Mouse (Mus musculus): ENCODE measurements around the gene Setd4. TPM values are rescaled to one million over a fixed set of nuclear protein-coding genes. Genes with fewer than 3 reads are reported as not detected.

The Setd4 gene
- total and polyA plus RNA-seq, 3 experiments: 20.2 to 24.6 (median 23.0) TPM

DNA sequence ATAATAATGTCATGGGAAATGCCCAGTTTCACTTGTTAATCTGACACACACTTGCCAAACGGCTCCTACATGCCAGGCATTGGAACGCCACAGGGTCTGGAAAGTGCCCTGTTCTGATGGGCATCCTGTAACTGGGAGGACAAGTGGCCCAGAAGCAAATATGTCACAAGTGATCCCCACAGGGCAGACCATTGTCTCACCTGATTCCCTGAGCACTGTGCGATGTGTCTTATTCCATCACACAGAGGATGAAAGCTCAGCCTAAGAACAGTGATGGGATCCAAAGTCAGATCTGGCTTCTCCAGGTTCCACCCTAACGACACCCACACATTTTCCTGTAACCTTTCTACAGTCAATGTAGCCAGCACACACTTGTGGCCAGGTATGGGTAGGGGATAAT is 58.9 kb downstream of the Setd4 start:
- dilution Hi-C loops (cut with MboI; ENCODE audit: extremely low pct_ligation_motif_present, extremely low pct_unique_long_range_greater_than_20kb, low sequenced_read_pairs) (no loop called here), in situ Hi-C loops (cut with MboI; ENCODE audit: low pct_ligation_motif_present, low pct_unique_long_range_greater_than_20kb, low sequenced_read_pairs) (no loop called here)
- H3K9me3 ChIP-seq (replicated peaks; ENCODE audit: low read length): no peaks in the 10 kb centered on the region
- H3K4me2 ChIP-seq (ENCODE audit: insufficient read depth, low read depth, poor library complexity, severe bottlenecking): no peak overlapping the region
- no peaks in the 10 kb centered on the region for H3K36me3 ChIP-seq (replicated peaks in 1 of 2; ENCODE audit: control insufficient read depth in 1 of 2, insufficient read depth in 1 of 2, low read length in 1 of 2)
- DNase-seq (ENCODE audit: extremely low read depth): no peak
- H3K27ac ChIP-seq (ENCODE audit: insufficient read depth, low read depth): no peak overlapping the region
- H3K27me3 ChIP-seq (replicated peaks): no peaks in the 10 kb centered on the region
- peaks cover 5 to 11% of the 10 kb centered on the region in 2 experiments; a peak in 3 of 4 replicates for H3K4me1 ChIP-seq (ENCODE audit: control insufficient read depth in 1 of 2, insufficient read depth in 2 of 2)
- TF ChIP-seq ELF1 (IDR thresholded peaks at IDR 0.05; ENCODE audit: low read depth, low read length): no peak
- TF ChIP-seq MAZ (IDR thresholded peaks at IDR 0.05; ENCODE audit: low read depth, low read length): no peak
- TF ChIP-seq TCF12 (IDR thresholded peaks at IDR 0.05; ENCODE audit: low read depth, low read length): no peak
- TF ChIP-seq POLR2A (IDR thresholded peaks at IDR 0.05; ENCODE audit: low read depth, low read length): no peak
- no peak for TF ChIP-seq SMC3 (IDR thresholded peaks at IDR 0.05; ENCODE audit: low read depth, low read length)
- TF ChIP-seq ZKSCAN1 (IDR thresholded peaks at IDR 0.05; ENCODE audit: borderline replicate concordance, low read depth, low read length): no peak
- TF ChIP-seq RCOR1 (conservative IDR thresholded peaks at IDR 0.05; ENCODE audit: low read depth, low read length): no peak
- TF ChIP-seq E2F4 (IDR thresholded peaks at IDR 0.05; ENCODE audit: insufficient replicate concordance, low read depth, low read length): no peak
- H3K79me2 ChIP-seq (replicated peaks; ENCODE audit: control insufficient read depth, extremely low read depth, insufficient read depth, poor library complexity, severe bottlenecking): no peaks in the 10 kb centered on the region
- no peak overlapping the region for H3K9ac ChIP-seq (ENCODE audit: insufficient read depth, low read depth)
- H3K4me3 ChIP-seq (replicated peaks in 1 of 3; ENCODE audit: low read depth in 2 of 3, low read length in 2 of 3, poor library complexity in 1 of 3): no peak overlapping the region

DNA sequence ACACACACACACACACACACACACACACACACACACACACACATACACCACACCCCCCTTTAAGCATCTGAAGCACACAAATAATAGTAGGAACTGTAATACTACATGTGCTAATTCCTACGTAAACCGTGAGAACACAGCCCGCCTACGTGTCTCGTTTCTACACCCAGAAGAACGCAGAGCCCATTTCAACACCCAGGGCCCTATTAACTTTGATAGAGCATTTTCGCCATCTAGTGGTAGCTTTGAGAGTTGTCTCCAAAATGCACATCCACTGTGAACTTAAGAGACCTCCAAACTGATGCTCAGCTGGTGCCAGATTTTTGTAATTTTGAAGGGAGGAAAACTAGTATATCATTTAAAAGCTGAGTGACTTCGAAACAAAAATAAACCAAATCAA is 60.2 kb downstream of the Setd4 start:
- no peak overlapping the region for H3K27ac ChIP-seq (ENCODE audit: insufficient read depth, low read depth)
- H3K79me2 ChIP-seq (replicated peaks; ENCODE audit: control insufficient read depth, extremely low read depth, insufficient read depth, poor library complexity, severe bottlenecking): no peaks in the 10 kb centered on the region
- H3K36me3 ChIP-seq (replicated peaks in 1 of 2; ENCODE audit: control insufficient read depth in 1 of 2, insufficient read depth in 1 of 2, low read length in 1 of 2): no peaks in the 10 kb centered on the region
- H3K4me1 ChIP-seq (ENCODE audit: control insufficient read depth in 1 of 2, insufficient read depth in 2 of 2): peaks cover 2 to 14% of the 10 kb centered on the region in 2 experiments; a peak in 3 of 4 replicates
- H3K9me3 ChIP-seq (replicated peaks; ENCODE audit: low read length): no peaks in the 10 kb centered on the region
- dilution Hi-C loops (cut with MboI; ENCODE audit: extremely low pct_ligation_motif_present, extremely low pct_unique_long_range_greater_than_20kb, low sequenced_read_pairs): no loop called here
- no peak overlapping the region for H3K9ac ChIP-seq (ENCODE audit: insufficient read depth, low read depth)
- peak overlapping the region; percentile 76 for H3K4me2 ChIP-seq (ENCODE audit: insufficient read depth, low read depth, poor library complexity, severe bottlenecking)
- H3K4me3 ChIP-seq (replicated peaks in 1 of 3; ENCODE audit: low read depth in 2 of 3, low read length in 2 of 3, poor library complexity in 1 of 3): no peak overlapping the region
- in situ Hi-C loops (cut with MboI; ENCODE audit: low pct_ligation_motif_present, low pct_unique_long_range_greater_than_20kb, low sequenced_read_pairs): no loop called here
- no peaks in the 10 kb centered on the region for H3K27me3 ChIP-seq (replicated peaks)
- DNase-seq (ENCODE audit: extremely low read depth): peak; percentile 88
- TF ChIP-seq JUND (conservative IDR thresholded peaks at IDR 0.05; ENCODE audit: low read depth, low read length): no peak
- TF ChIP-seq PAX5 (IDR thresholded peaks at IDR 0.05; ENCODE audit: low read length): no peak
- peak; percentile 72 for TF ChIP-seq ZC3H11A (IDR thresholded peaks at IDR 0.05; ENCODE audit: low read depth, low read length)
- no peak for TF ChIP-seq MXI1 (IDR thresholded peaks at IDR 0.05; ENCODE audit: low read depth, low read length)
- no peak for TF ChIP-seq MEF2A (IDR thresholded peaks at IDR 0.05; ENCODE audit: borderline replicate concordance, low read depth, low read length)
- no peak for TF ChIP-seq UBTF (IDR thresholded peaks at IDR 0.05; ENCODE audit: low read depth, low read length)
- TF ChIP-seq JUN (IDR thresholded peaks at IDR 0.05; ENCODE audit: insufficient read depth, low read depth, low read length): no peak
- TF ChIP-seq GABPA (IDR thresholded peaks at IDR 0.05; ENCODE audit: insufficient replicate concordance, low read depth, low read length): no peak
- TF ChIP-seq ELF1 (IDR thresholded peaks at IDR 0.05; ENCODE audit: low read depth, low read length): no peak
- TF ChIP-seq RCOR1 (conservative IDR thresholded peaks at IDR 0.05; ENCODE audit: low read depth, low read length): no peak
- TF ChIP-seq USF1 (IDR thresholded peaks at IDR 0.05; ENCODE audit: low read depth, low read length): no peak
- peak; percentile 99 for TF ChIP-seq RAD21 (IDR thresholded peaks at IDR 0.05; ENCODE audit: low read depth, low read length)
- TF ChIP-seq ETS1 (conservative IDR thresholded peaks at IDR 0.05; ENCODE audit: low read depth, low read length): no peak
- TF ChIP-seq SIN3A (IDR thresholded peaks at IDR 0.05; ENCODE audit: low read length): no peak
- no peak for TF ChIP-seq POLR2AphosphoS2 (IDR thresholded peaks at IDR 0.05; ENCODE audit: low read depth, low read length)
- TF ChIP-seq CHD2 (IDR thresholded peaks at IDR 0.05; ENCODE audit: low read length): no peak
- TF ChIP-seq TCF12 (IDR thresholded peaks at IDR 0.05; ENCODE audit: low read depth, low read length): no peak
- no peak for TF ChIP-seq KAT2A (IDR thresholded peaks at IDR 0.05; ENCODE audit: insufficient replicate concordance, low read length)
- TF ChIP-seq E2F4 (IDR thresholded peaks at IDR 0.05; ENCODE audit: insufficient replicate concordance, low read depth, low read length): no peak
- TF ChIP-seq USF2 (conservative IDR thresholded peaks at IDR 0.05; ENCODE audit: low read depth, low read length): no peak
- no peak for TF ChIP-seq HCFC1 (IDR thresholded peaks at IDR 0.05; ENCODE audit: low read depth, low read length)
- TF ChIP-seq ZNF384 (IDR thresholded peaks at IDR 0.05; ENCODE audit: low read depth, low read length): no peak
- TF ChIP-seq CHD1 (IDR thresholded peaks at IDR 0.05; ENCODE audit: low read depth, low read length): no peak
- no peak for TF ChIP-seq IRF4 (IDR thresholded peaks at IDR 0.05; ENCODE audit: low read depth, low read length)
- peak; percentile 86 to 96 for TF ChIP-seq CTCF (conservative IDR thresholded peaks at IDR 0.05 in 1 of 2, IDR thresholded peaks at IDR 0.05 in 1 of 2; ENCODE audit: low read depth in 2 of 2, low read length in 2 of 2)
- no peak for TF ChIP-seq ZMIZ1 (IDR thresholded peaks at IDR 0.05; ENCODE audit: low read depth, low read length)
- TF ChIP-seq NRF1 (IDR thresholded peaks at IDR 0.05; ENCODE audit: low read depth, low read length): no peak
- no peak for TF ChIP-seq MAFK (IDR thresholded peaks at IDR 0.05; ENCODE audit: insufficient replicate concordance, low read length)
- TF ChIP-seq MYC (IDR thresholded peaks at IDR 0.05; ENCODE audit: low read depth, low read length): 0 out of 2 replicates have a peak, but pooled peaks have one; percentile 33
- no peak for TF ChIP-seq MAZ (IDR thresholded peaks at IDR 0.05; ENCODE audit: low read depth, low read length)

Data from CH12.LX (cell line).